Mouse (Mus musculus) stomach, postnatal 0 days (tissue): Measurements from ENCODE around the gene Nkx3-2. TPM values are rescaled to one million over a fixed set of nuclear protein-coding genes. Genes with fewer than 3 reads are reported as not detected.

Source experiments
- ATAC-seq: fragments of 200-750 bp; cut with Nextera tagmentation; 2 replicates; pipeline ENCODE4 v1.8.0; 2017; ENCODE audit not compliant: low FRiP score, low TSS enrichment
- DNase-seq: peaks from one replicate; pipeline ENCODE4 v3.0.0-alpha.2; 2016; ENCODE audit warnings: low spot score
- H3K27ac ChIP-seq: fragments of 300-500 bp; sonication (generic); replicated peaks from 2 replicates; pipeline ENCODE4 v1.5.1; 2014; ENCODE audit warnings: mild to moderate bottlenecking, control low read depth
- H3K27me3 ChIP-seq: fragments of 300-500 bp; sonication (generic); 2 replicates; pipeline ENCODE4 v1.6.1; 2014; ENCODE audit warnings: low read length; ENCODE audit not compliant: control insufficient read depth, insufficient read depth
- H3K36me3 ChIP-seq: fragments of 300-500 bp; sonication (generic); 2 replicates; pipeline ENCODE4 v1.6.1; 2014; ENCODE audit warnings: low read length, mixed read lengths; ENCODE audit not compliant: control insufficient read depth, insufficient read depth
- H3K4me1 ChIP-seq: fragments of 300-500 bp; sonication (generic); replicated peaks from 2 replicates; pipeline ENCODE4 v1.6.1; 2014; ENCODE audit warnings: antibody characterized with exemption; ENCODE audit not compliant: control insufficient read depth, insufficient read depth
- H3K4me2 ChIP-seq: fragments of 300-500 bp; sonication (generic); replicated peaks from 2 replicates; pipeline ENCODE4 v1.6.1; 2014; ENCODE audit warnings: low read depth, mild to moderate bottlenecking, control low read depth, moderate library complexity
- H3K4me3 ChIP-seq: fragments of 300-500 bp; sonication (generic); 2 replicates; pipeline ENCODE4 v1.5.1; 2014; ENCODE audit warnings: low read depth, low read length, control low read depth
- H3K9ac ChIP-seq: fragments of 300-500 bp; sonication (generic); 2 replicates; pipeline ENCODE4 v1.6.1; 2014; ENCODE audit warnings: mild to moderate bottlenecking, low read length, control low read depth, mixed read lengths
- H3K9me3 ChIP-seq: fragments of 300-500 bp; sonication (generic); 2 replicates; pipeline ENCODE4 v1.6.1; 2016; ENCODE audit warnings: low read length; ENCODE audit not compliant: control insufficient read depth
- CTCF ChIP-seq: IDR thresholded peaks from 2 replicates; pipeline ENCODE4 v1.5.1; 2016; ENCODE audit warnings: antibody characterized with exemption, low read depth, mild to moderate bottlenecking, moderate library complexity
- EP300 ChIP-seq: optimal IDR thresholded peaks from 2 replicates; pipeline ENCODE3; 2016; ENCODE audit warnings: antibody characterized with exemption
- WGBS: fragments of 180-500 bp; shearing (Covaris S2); extraction: QIAGEN DNeasy Blood & Tissue Kit; methylation state at CpG from one replicate; pipeline ENCODE4 v1.1.7; 2014; 5-methylcytosine and 5-hydroxymethylcytosine counted together
- polyA plus RNA-seq: library from polyadenylated mRNA; unstranded; fragments of >200 nt; fragmentation: Nextera tagmentation; extraction: Ambion mirVana; gene quantifications from 2 replicates; pipeline ENCODE4 v1.2.1, GENCODE M21; 2015

Gene Nkx3-2
- polyA plus RNA-seq, 1 experiment from 2014 or later: 1.0 TPM

GRCm38 (mm10) chr5:41780026-41780425, 15.7 kb upstream of the Nkx3-2 start:
- DNase-seq: no peak
- H3K9me3 ChIP-seq: no peaks in the 10 kb centered on the region
- ATAC-seq: no peak
- TF ChIP-seq EP300: no peak
- no peak for TF ChIP-seq CTCF
- no peaks in the 10 kb centered on the region for H3K27me3 ChIP-seq
- no peak overlapping the region for H3K9ac ChIP-seq
- 63% methylated on average over 3 of the region's 3 CpGs for WGBS
- H3K4me1 ChIP-seq: no peaks in the 10 kb centered on the region
- H3K4me3 ChIP-seq: no peak overlapping the region
- no peaks in the 10 kb centered on the region for H3K36me3 ChIP-seq
- no peak overlapping the region for H3K4me2 ChIP-seq
- H3K27ac ChIP-seq: no peak overlapping the region

DNA sequence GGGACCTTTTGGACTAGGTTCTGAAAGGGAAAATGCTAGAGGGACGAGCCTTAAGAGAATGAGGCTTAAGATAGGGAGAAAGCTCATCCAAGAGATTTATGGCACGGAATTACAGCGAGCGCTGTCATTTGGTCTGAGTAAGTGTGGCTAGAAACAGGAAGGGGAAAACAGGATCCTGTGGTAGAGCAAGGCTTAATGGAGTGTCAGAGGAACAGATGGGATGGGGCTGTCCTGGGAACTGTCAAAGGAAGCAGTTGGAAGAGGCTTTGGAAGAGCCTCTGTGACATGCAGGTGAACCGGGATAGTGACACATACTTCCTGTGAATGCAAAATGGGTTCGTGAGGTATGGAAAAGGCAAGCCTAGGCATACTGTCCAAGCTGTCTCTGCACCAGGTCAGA, 11.4 kb upstream of the Nkx3-2 start:
- Histone ChIP-seq H3K9ac (no peak overlapping the region), H3K27ac (no peak overlapping the region), H3K4me2 (no peak overlapping the region), H3K9me3 (no peaks in the 10 kb centered on the region), H3K4me3 (no peak overlapping the region), H3K27me3 (no peaks in the 10 kb centered on the region), H3K36me3 (no peaks in the 10 kb centered on the region), H3K4me1 (no peaks in the 10 kb centered on the region)
- no peak for ATAC-seq
- TF ChIP-seq EP300 (no peak), CTCF (no peak)
- 35% methylated on average over 6 of the region's 6 CpGs for WGBS
- no peak for DNase-seq

- Histone ChIP-seq H3K36me3 (no peaks in the 10 kb centered on the region), H3K9me3 (no peaks in the 10 kb centered on the region), H3K4me3 (no peak overlapping the region), H3K4me2 (no peak overlapping the region), H3K27me3 (no peaks in the 10 kb centered on the region), H3K27ac (no peak overlapping the region), H3K4me1 (no peaks in the 10 kb centered on the region), H3K9ac (no peak overlapping the region)
- ATAC-seq: no peak
- no peak for DNase-seq
- 53% methylated on average over 3 of the region's 3 CpGs for WGBS
- TF ChIP-seq EP300: no peak
- no peak for TF ChIP-seq CTCF
Measured at GRCm38 (mm10) chr5:41775273-41775672, 11.0 kb upstream of the Nkx3-2 start.

DNA sequence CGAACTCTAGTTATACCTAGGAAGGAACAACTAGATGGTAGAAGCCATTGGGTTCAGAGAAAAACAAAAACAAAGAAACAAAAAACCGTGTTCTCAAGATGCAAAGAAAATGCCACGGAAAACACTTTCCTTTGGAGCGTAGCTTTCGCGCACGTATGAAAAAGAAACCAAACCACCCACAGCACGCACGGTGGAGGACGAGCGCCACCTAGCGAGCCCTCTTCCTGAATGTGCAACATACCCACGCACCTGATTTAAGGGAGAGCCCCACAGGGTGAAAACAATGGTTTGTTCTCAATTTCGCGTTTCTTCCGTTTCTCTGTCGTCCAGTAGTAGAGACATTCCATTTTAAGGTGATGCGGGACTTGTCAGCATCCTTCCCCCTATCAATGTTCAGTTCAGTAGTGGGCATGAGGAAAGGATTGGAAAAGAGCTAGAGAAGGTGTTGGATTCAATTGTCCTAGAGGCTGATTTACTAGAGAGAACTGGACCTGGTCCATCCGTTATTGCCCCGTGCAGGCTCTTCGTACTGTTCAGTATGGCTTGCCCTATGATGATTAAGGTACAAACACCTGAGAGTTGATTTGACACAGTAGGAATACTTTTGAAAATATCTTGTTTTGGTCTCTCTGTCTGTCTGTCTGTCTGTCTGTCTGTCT, 4.2 kb upstream of the Nkx3-2 start:
- 4% methylated on average over 21 of the region's 21 CpGs for WGBS
- Histone ChIP-seq H3K36me3 (no peaks in the 10 kb centered on the region), H3K4me3 (peak overlapping the region; percentile 37), H3K9ac (no peak overlapping the region), H3K4me2 (peak overlapping the region; percentile 50), H3K4me1 (no peaks in the 10 kb centered on the region), H3K27ac (no peak overlapping the region), H3K9me3 (no peaks in the 10 kb centered on the region), H3K27me3 (peaks cover 20% of the 10 kb centered on the region; the same call in 1 of the 2 replicates)
- peak; percentile 99 for TF ChIP-seq CTCF
- no peak for TF ChIP-seq EP300
- peak; percentile 91 for DNase-seq
- ATAC-seq: peak; percentile 66

DNA sequence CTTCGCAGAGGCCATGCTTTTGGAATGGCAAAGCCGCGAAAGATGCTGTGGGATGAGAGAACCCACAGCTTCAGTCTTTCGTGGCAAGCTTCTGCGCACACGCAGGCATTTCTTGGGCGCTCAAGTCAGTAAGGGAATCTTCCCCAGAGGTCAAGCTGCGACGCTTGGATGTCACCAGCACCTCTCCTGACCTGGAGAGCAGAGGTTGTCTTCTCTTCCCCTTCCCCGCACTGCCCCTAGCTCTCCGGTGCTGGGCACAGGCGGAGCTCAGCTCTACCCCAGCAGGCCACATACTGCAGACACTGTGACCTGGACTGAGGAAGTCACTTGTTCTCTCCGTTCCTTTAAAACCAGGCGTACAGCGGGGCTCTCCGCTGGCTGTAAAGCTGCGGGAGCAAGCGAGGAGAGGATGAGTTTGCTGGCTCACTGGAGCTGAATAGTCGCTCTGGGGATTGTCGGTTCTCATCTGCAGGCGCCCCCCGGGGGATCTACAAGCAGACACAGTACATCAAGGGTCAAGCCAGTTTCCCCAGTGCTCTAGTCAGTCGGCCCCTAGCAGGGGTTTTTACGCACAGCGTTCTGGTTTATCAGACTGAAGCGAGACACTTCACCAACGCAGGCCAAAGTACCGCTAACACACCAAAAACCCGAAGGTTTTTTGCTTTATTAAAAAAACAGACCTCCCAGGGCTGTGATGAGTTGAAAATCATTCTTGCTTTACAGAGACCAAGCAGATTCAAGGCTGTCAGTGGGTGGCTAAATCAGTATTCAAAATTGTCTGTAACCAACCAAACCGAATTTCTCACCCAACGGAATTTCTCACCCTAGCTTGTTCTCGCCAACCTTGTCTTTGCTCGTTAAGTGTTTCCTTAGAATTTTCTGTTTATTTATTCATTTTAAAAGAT, 3.2 kb upstream of the Nkx3-2 start:
- no peak for ATAC-seq
- H3K9ac ChIP-seq: no peak overlapping the region
- peak overlapping the region; percentile 50 for H3K4me2 ChIP-seq
- H3K36me3 ChIP-seq: no peaks in the 10 kb centered on the region
- H3K4me3 ChIP-seq: peak overlapping the region; percentile 37
- WGBS: 24% methylated on average over 33 of the region's 33 CpGs
- no peaks in the 10 kb centered on the region for H3K4me1 ChIP-seq
- H3K9me3 ChIP-seq: no peaks in the 10 kb centered on the region
- peaks cover 30% of the 10 kb centered on the region for H3K27me3 ChIP-seq
- DNase-seq: no peak
- H3K27ac ChIP-seq: no peak overlapping the region
- no peak for TF ChIP-seq CTCF
- no peak for TF ChIP-seq EP300
